Mouse (Mus musculus): ENCODE measurements around the gene Iffo2.
A peak's percentile ranks its signal among the peaks of the same experiment; 100 is the strongest.

Iffo2 gene

GRCm38 (mm10) chr4:139532081-139532480, 1.7 kb downstream of the Iffo2 start:
- no peak for DNase-seq (ENCODE audit: low spot score in 2 of 2)

GRCm38 (mm10) chr4:139535127-139535695, 4.9 kb downstream of the Iffo2 start:
- no peak for DNase-seq (ENCODE audit: low spot score in 2 of 2)

GRCm38 (mm10) chr4:139535719-139536118, 5.4 kb downstream of the Iffo2 start:
- DNase-seq (ENCODE audit: low spot score in 2 of 2) = no peak

GRCm38 (mm10) chr4:139536706-139537105, 6.4 kb downstream of the Iffo2 start:
- DNase-seq (ENCODE audit: low spot score in 2 of 2) = no peak

GRCm38 (mm10) chr4:139540784-139541183, 10.4 kb downstream of the Iffo2 start:
- no peak for DNase-seq (ENCODE audit: low spot score in 2 of 2)

- DNase-seq (ENCODE audit: low spot score in 2 of 2) = no peak
Measured at GRCm38 (mm10) chr4:139545791-139546190, 15.4 kb downstream of the Iffo2 start.

- no peak for DNase-seq (ENCODE audit: low spot score in 2 of 2)
Measured at GRCm38 (mm10) chr4:139549448-139549847, 19.1 kb downstream of the Iffo2 start.

GRCm38 (mm10) chr4:139555235-139555634, 24.9 kb downstream of the Iffo2 start:
- no peak for DNase-seq (ENCODE audit: low spot score in 2 of 2)

- no peak for DNase-seq (ENCODE audit: low spot score in 2 of 2)
Measured at GRCm38 (mm10) chr4:139555951-139556350, 25.6 kb downstream of the Iffo2 start.

GRCm38 (mm10) chr4:139568361-139568760, 38.0 kb downstream of the Iffo2 start:
- DNase-seq (ENCODE audit: low spot score in 2 of 2) = no peak

GRCm38 (mm10) chr4:139570756-139571155, 40.4 kb downstream of the Iffo2 start:
- DNase-seq (ENCODE audit: low spot score in 2 of 2) = no peak

GRCm38 (mm10) chr4:139572928-139573512, 42.7 kb downstream of the Iffo2 start:
- DNase-seq (ENCODE audit: low spot score in 2 of 2) = no peak

GRCm38 (mm10) chr4:139574156-139574798, 43.9 kb downstream of the Iffo2 start:
- peak; percentile 90 for DNase-seq (ENCODE audit: low spot score in 2 of 2)

GRCm38 (mm10) chr4:139574799-139575672, 44.7 kb downstream of the Iffo2 start:
- no peak for DNase-seq (ENCODE audit: low spot score in 2 of 2)

GRCm38 (mm10) chr4:139575673-139576003, 45.3 kb downstream of the Iffo2 start:
- DNase-seq (ENCODE audit: low spot score in 2 of 2) = no peak

- DNase-seq (ENCODE audit: low spot score in 2 of 2) = no peak
Measured at GRCm38 (mm10) chr4:139576251-139576880, 46.0 kb downstream of the Iffo2 start.

GRCm38 (mm10) chr4:139577006-139577405, 46.7 kb downstream of the Iffo2 start:
- DNase-seq (ENCODE audit: low spot score in 2 of 2) = no peak

- no peak for DNase-seq (ENCODE audit: low spot score in 2 of 2)
Measured at GRCm38 (mm10) chr4:139578389-139578788, 48.0 kb downstream of the Iffo2 start.

- DNase-seq (ENCODE audit: low spot score in 2 of 2) = no peak
Measured at GRCm38 (mm10) chr4:139579003-139579402, 48.7 kb downstream of the Iffo2 start.

- DNase-seq (ENCODE audit: low spot score in 2 of 2) = no peak
Measured at GRCm38 (mm10) chr4:139579466-139579865, 49.1 kb downstream of the Iffo2 start.

GRCm38 (mm10) chr4:139580663-139581336, 50.5 kb downstream of the Iffo2 start:
- DNase-seq (ENCODE audit: low spot score in 2 of 2) = no peak
